Mouse (Mus musculus): ENCODE measurements around the gene Ptprq.

GRCm38 (mm10) chr10:107746717-107747116 lies 26.9 kb upstream of the Ptprq start:
- TF ChIP-seq CTCF (IDR thresholded peaks at IDR 0.05; ENCODE audit: low read depth, low read length) (no peak), POLR2A (IDR thresholded peaks at IDR 0.05; ENCODE audit: borderline replicate concordance, low read depth, low read length) (no peak)

All from bone marrow macrophage, adult 2 months (primary cell).